Mouse (Mus musculus) cerebellum, postnatal 10 days (tissue): ENCODE data around the gene Cass4.
A peak's percentile ranks its signal among the peaks of the same experiment; 100 is the strongest.

Experiments used
- DNase-seq, 2 experiments: peaks; one replicate each; pipeline ENCODE4 v3.0.0; 2021; ENCODE audit warnings: mixed read lengths in 2 of 2

Cass4 gene

GRCm38 (mm10) chr2:172390341-172390740 lies 3.3 kb upstream of the Cass4 start:
- DNase-seq = no peak

- DNase-seq = no peak
Observed at GRCm38 (mm10) chr2:172392041-172392521, 1.5 kb upstream of the Cass4 start.

- DNase-seq = no peak
Observed at GRCm38 (mm10) chr2:172394052-172394392, 428 bp downstream of the Cass4 start.

- DNase-seq = no peak
Observed at GRCm38 (mm10) chr2:172394671-172395070, 1.1 kb downstream of the Cass4 start.

- DNase-seq = no peak
Observed at GRCm38 (mm10) chr2:172395961-172396360, 2.4 kb downstream of the Cass4 start.

GRCm38 (mm10) chr2:172399901-172400300 lies 6.3 kb downstream of the Cass4 start:
- no peak for DNase-seq

- DNase-seq = no peak
Observed at GRCm38 (mm10) chr2:172401116-172401825, 7.7 kb downstream of the Cass4 start.

GRCm38 (mm10) chr2:172404239-172404638 lies 10.6 kb downstream of the Cass4 start:
- DNase-seq = no peak

GRCm38 (mm10) chr2:172405011-172405410 lies 11.4 kb downstream of the Cass4 start:
- no peak for DNase-seq

- no peak for DNase-seq
Observed at GRCm38 (mm10) chr2:172406173-172406572, 12.6 kb downstream of the Cass4 start.

GRCm38 (mm10) chr2:172407499-172407898 lies 13.9 kb downstream of the Cass4 start:
- DNase-seq = no peak

GRCm38 (mm10) chr2:172410686-172411085 lies 17.1 kb downstream of the Cass4 start:
- DNase-seq = no peak

GRCm38 (mm10) chr2:172411091-172411490 lies 17.5 kb downstream of the Cass4 start:
- peak; percentile 20 to 31 for DNase-seq

- no peak for DNase-seq
Observed at GRCm38 (mm10) chr2:172412454-172412853, 18.9 kb downstream of the Cass4 start.

GRCm38 (mm10) chr2:172413273-172413672 lies 19.7 kb downstream of the Cass4 start:
- no peak for DNase-seq

- no peak for DNase-seq
Observed at GRCm38 (mm10) chr2:172413894-172414293, 20.3 kb downstream of the Cass4 start.

GRCm38 (mm10) chr2:172416218-172416617 lies 22.6 kb downstream of the Cass4 start:
- no peak for DNase-seq

GRCm38 (mm10) chr2:172416876-172417275 lies 23.3 kb downstream of the Cass4 start:
- no peak for DNase-seq

GRCm38 (mm10) chr2:172418208-172418607 lies 24.6 kb downstream of the Cass4 start:
- DNase-seq = no peak

GRCm38 (mm10) chr2:172430609-172431008 lies 37.0 kb downstream of the Cass4 start:
- DNase-seq = no peak

- no peak for DNase-seq
Observed at GRCm38 (mm10) chr2:172433746-172434145, 40.2 kb downstream of the Cass4 start.

GRCm38 (mm10) chr2:172437371-172437952 lies 43.9 kb downstream of the Cass4 start:
- no peak for DNase-seq

- peak; percentile 100 for DNase-seq
Observed at GRCm38 (mm10) chr2:172439843-172440639, 46.4 kb downstream of the Cass4 start, which contains the start of gene Rtf2. TSS of gene Rtf2 (plus strand) at chr2:172440556.

- DNase-seq = no peak
Observed at GRCm38 (mm10) chr2:172440640-172441005, 47.0 kb downstream of the Cass4 start.
